Mouse (Mus musculus) midbrain, embryonic 11.5 days (tissue): Measurements from ENCODE around the gene Ubash3b. TPM values are rescaled to one million over a fixed set of nuclear protein-coding genes. Genes with fewer than 3 reads are reported as not detected.

Experiments
- ATAC-seq: fragments of 200-750 bp; cut with Nextera tagmentation; 2 replicates; pipeline ENCODE4 v1.8.0; 2017; ENCODE audit warnings: moderate TSS enrichment, moderate library complexity; ENCODE audit not compliant: low FRiP score
- DNase-seq: peaks from one replicate; pipeline ENCODE4 v3.0.0; 2015; ENCODE audit warnings: low spot score; ENCODE audit errors: missing footprints
- H3K27ac ChIP-seq: fragments of 300-500 bp; sonication (generic); 2 replicates; pipeline ENCODE4 v1.5.1; 2014; ENCODE audit warnings: low read depth, low read length
- H3K27me3 ChIP-seq: fragments of 300-500 bp; sonication (generic); 2 replicates; pipeline ENCODE4 v1.6.1; 2014; ENCODE audit warnings: mild to moderate bottlenecking, low read length, moderate library complexity, mixed read lengths; ENCODE audit not compliant: control insufficient read depth, insufficient read depth
- H3K36me3 ChIP-seq: fragments of 300-500 bp; sonication (generic); 2 replicates; pipeline ENCODE4 v1.6.1; 2014; ENCODE audit warnings: mild to moderate bottlenecking, low read length, moderate library complexity, mixed read lengths; ENCODE audit not compliant: control insufficient read depth, insufficient read depth
- H3K4me1 ChIP-seq: fragments of 300-500 bp; sonication (generic); 2 replicates; pipeline ENCODE4 v1.6.1; 2014; ENCODE audit warnings: low read length; ENCODE audit not compliant: control insufficient read depth, insufficient read depth
- H3K4me2 ChIP-seq: fragments of 300-500 bp; sonication (generic); 2 replicates; pipeline ENCODE4 v1.6.1; 2014; ENCODE audit warnings: mild to moderate bottlenecking, moderate library complexity
- H3K4me3 ChIP-seq: fragments of 300-500 bp; sonication (generic); 2 replicates; pipeline ENCODE4 v1.5.1; 2014; ENCODE audit warnings: low read depth, low read length
- H3K9ac ChIP-seq: fragments of 300-500 bp; sonication (generic); 2 replicates; pipeline ENCODE4 v1.6.1; 2014; ENCODE audit warnings: low read length
- H3K9me3 ChIP-seq: fragments of 300-500 bp; sonication (generic); 2 replicates; pipeline ENCODE4 v1.6.1; 2016; ENCODE audit warnings: low read length; ENCODE audit not compliant: control insufficient read depth
- WGBS: fragments of 180-500 bp; shearing (Covaris S2); extraction: QIAGEN DNeasy Blood & Tissue Kit; methylation state at CpG from one replicate; pipeline ENCODE4 v1.1.7; 2014; 5-methylcytosine and 5-hydroxymethylcytosine counted together
- polyA plus RNA-seq: library from polyadenylated mRNA; unstranded; fragments of >200 nt; fragmentation: Nextera tagmentation; extraction: Ambion mirVana; gene quantifications from 2 replicates; pipeline ENCODE4 v1.2.1, GENCODE M21; 2014

The Ubash3b gene
- polyA plus RNA-seq, 1 experiment from 2014 or later: 9.4 TPM

DNA sequence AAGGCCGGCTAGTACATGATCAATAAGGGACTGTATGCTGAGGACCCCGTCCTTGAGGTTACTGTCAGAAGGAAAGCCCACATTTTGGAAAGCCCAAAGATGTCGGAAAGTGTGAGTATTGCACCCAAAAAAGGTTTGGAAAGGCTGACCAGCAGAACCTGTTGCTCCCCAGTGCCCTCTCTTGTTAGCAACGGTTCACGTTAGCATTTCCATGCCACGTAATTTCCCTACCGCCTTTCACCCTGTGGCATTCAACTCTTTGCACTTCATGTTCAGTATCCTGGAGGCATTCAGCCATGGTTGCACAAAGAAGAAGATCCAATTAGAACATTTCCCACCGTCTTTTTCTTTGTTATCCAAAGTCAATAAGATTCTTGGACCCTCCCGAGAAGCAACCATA is 47.1 kb downstream of the Ubash3b start:
- no peaks in the 10 kb centered on the region for H3K27me3 ChIP-seq
- no peak for ATAC-seq
- H3K4me1 ChIP-seq: no peaks in the 10 kb centered on the region
- no peak overlapping the region for H3K4me2 ChIP-seq
- WGBS: 86% methylated on average over 9 of the region's 9 CpGs
- H3K9me3 ChIP-seq: no peaks in the 10 kb centered on the region
- H3K9ac ChIP-seq: no peak overlapping the region
- H3K27ac ChIP-seq: no peak overlapping the region
- DNase-seq: no peak
- H3K36me3 ChIP-seq: no peaks in the 10 kb centered on the region
- no peak overlapping the region for H3K4me3 ChIP-seq

DNA sequence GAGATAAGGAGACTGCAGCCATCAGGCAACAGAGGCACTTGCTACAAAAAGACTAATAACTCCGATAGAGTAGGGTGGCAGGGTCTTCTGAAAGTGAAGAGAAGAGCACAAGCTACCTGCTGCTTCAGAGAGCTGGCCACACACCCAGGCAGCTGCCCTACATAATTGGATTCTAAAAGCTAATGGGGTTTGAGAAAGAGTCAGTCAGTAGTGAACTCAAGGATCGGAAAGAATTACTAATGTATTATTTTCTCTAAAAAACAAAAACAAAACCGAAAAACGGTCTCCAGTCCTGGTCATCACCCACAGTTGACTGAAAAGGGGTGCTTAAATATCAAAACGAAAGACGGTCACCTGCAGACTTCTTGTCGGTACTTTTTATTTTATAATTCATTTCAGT is 51.7 kb downstream of the Ubash3b start:
- Histone ChIP-seq H3K4me2 (no peak overlapping the region), H3K9ac (no peak overlapping the region), H3K4me1 (peaks cover 3% of the 10 kb centered on the region; the same call in 1 of the 2 replicates), H3K36me3 (no peaks in the 10 kb centered on the region), H3K9me3 (no peaks in the 10 kb centered on the region), H3K4me3 (no peak overlapping the region), H3K27ac (no peak overlapping the region), H3K27me3 (no peaks in the 10 kb centered on the region)
- DNase-seq: no peak
- no peak for ATAC-seq
- 91% methylated on average over 7 of the region's 7 CpGs for WGBS

DNA sequence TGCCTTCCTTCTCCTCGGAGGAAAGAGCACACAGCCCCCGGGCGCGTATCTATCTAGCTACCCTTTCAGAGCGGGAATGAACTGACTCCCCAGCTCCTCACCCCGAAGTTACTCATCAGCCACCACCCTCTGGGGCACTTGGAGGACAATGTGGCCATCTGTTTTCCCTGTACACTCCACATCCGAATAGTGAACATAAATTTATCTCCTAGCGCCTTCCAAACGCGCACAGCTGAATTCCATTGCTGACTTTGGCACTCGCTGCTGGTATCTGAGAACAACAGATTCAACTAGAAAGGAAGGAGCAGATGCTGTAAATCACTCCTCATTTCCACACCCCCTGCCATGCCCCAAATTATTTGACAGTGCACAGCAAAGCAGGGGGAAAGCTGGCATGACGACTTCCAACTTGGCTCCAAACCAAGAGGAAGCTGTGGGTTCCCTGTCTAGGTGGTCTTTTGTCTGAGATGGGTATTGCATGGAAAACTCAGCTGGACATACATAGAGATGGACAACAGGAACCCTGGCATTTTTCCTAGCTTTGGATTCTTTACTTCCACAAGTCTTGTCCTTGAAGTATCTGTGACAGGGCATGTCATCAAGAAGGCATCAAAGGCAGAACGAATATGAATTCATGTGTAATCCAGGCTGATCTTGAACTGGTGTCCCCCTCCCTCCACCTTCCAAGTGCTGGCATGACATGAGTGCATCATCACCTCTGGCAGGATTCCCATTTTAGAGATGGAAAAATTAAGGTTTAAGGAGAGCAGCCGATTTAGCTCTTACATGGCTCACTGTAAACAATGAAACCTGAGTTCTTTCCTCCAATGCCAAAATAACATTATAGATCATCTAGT is 52.9 kb downstream of the Ubash3b start:
- DNase-seq: no peak

DNA sequence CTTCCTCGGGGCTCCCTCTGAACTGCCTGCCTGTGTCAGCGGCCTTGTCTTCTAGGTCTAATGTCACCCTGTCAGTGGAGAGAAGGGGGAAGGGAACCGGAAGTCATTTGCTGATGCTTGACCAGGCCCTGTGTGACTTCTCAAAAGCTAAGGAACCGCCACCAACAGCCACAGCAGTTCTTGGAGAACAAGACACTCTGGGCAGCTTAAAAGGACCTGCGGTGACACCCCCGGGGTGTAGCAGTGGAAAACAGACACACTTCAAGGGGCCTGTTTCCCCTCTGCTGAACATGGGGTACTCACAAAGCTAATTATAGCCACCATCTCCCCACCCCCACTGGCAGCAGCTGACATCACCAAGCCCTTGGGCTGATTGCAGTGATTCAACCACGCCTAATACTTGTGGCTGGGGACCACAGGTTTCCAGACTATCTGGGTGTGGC is 56.3 kb downstream of the Ubash3b start:
- 61% methylated on average over 7 of the region's 7 CpGs for WGBS
- no peak overlapping the region for H3K27ac ChIP-seq

More for the DNA sequence above, 52.9 kb downstream of the Ubash3b start:
- Histone ChIP-seq H3K4me3 (no peak overlapping the region), H3K4me1 (peaks cover 3% of the 10 kb centered on the region; the same call in 1 of the 2 replicates), H3K27me3 (no peaks in the 10 kb centered on the region), H3K4me2 (no peak overlapping the region), H3K9ac (no peak overlapping the region), H3K9me3 (no peaks in the 10 kb centered on the region), H3K27ac (no peak overlapping the region), H3K36me3 (no peaks in the 10 kb centered on the region)
- WGBS: 86% methylated on average over 14 of the region's 14 CpGs
- no peak for ATAC-seq

DNA sequence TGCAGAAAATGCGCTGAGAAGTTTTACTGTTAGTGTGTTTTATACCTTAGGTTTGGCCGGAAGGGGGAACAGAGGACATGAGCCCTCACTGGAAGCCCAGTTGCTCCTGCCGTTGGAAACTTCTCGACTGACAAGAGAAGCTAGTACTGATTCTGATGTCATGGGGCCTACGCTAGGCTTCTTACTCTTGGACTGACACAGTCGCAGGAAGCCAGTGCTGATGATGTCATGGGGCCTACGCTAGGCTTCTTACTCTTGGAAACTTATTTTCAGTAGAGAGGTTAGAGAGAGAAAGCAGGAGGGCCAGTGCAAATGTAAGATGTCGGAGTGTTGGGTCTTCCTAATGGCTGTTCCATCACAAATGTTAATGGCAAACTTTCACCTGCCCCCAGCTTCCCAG is 57.8 kb downstream of the Ubash3b start:
- 94% methylated on average over 8 of the region's 8 CpGs for WGBS
- H3K36me3 ChIP-seq: no peaks in the 10 kb centered on the region
- no peak for ATAC-seq
- no peak overlapping the region for H3K27ac ChIP-seq
- DNase-seq: no peak
- no peak overlapping the region for H3K4me2 ChIP-seq
- H3K9me3 ChIP-seq: no peaks in the 10 kb centered on the region
- no peaks in the 10 kb centered on the region for H3K27me3 ChIP-seq
- no peak overlapping the region for H3K9ac ChIP-seq
- H3K4me1 ChIP-seq: peaks cover 5% of the 10 kb centered on the region
- H3K4me3 ChIP-seq: no peak overlapping the region

More for the DNA sequence above, 56.3 kb downstream of the Ubash3b start:
- no peak overlapping the region for H3K4me2 ChIP-seq
- DNase-seq: no peak
- no peak overlapping the region for H3K9ac ChIP-seq
- no peak for ATAC-seq
- no peak overlapping the region for H3K4me3 ChIP-seq
- H3K9me3 ChIP-seq: no peaks in the 10 kb centered on the region
- no peaks in the 10 kb centered on the region for H3K27me3 ChIP-seq
- H3K36me3 ChIP-seq: no peaks in the 10 kb centered on the region
- H3K4me1 ChIP-seq: peaks cover 3% of the 10 kb centered on the region; the same call in 1 of the 2 replicates

DNA sequence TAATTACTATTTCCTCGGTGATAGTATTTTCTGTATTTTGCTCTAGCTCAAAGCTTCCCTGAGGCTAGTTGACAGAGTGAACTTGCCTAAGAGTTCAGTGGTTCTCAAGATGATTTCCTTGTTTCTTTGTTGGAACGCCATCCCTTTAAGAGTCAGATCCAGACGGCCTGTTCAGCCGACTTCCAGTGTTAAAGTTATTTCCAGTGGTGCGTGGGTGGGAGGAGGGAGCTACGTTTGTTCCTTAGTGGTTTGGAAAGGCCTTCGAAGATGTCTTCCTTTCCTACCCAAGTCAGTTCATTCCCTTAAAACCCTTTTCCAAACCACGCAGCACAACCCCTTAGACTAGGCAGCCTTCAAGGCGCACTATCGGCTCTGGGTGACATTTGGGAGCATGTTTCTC is 58.9 kb downstream of the Ubash3b start:
- no peaks in the 10 kb centered on the region for H3K9me3 ChIP-seq
- ATAC-seq (no peak), DNase-seq (no peak)
- H3K4me1 ChIP-seq: peaks cover 5% of the 10 kb centered on the region
- no peaks in the 10 kb centered on the region for H3K36me3 ChIP-seq
- H3K27me3 ChIP-seq: no peaks in the 10 kb centered on the region
- H3K4me2 ChIP-seq: no peak overlapping the region
- no peak overlapping the region for H3K9ac ChIP-seq
- 88% methylated on average over 10 of the region's 10 CpGs for WGBS
- no peak overlapping the region for H3K27ac ChIP-seq
- H3K4me3 ChIP-seq: no peak overlapping the region

DNA sequence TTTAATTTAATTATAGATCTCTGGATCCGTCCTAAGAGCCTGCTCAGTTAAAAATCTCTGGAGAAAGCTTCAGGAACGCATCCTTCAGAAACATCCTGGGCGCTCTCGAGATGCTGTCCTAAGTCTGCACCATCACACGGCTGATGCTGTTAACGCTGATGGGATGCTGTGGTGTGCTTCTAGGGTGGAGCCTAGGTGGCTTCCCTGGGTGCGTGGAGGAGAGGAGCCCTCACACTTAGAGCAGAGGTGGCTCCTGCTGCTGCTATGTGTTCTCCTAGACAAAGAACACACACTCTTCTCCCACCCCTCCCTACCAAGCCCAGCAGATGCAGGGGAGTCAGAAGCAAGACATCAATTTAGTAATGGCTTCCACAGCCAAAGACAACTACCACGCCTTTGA is 61.6 kb downstream of the Ubash3b start:
- Histone ChIP-seq H3K9me3 (no peaks in the 10 kb centered on the region), H3K27me3 (no peaks in the 10 kb centered on the region), H3K4me2 (no peak overlapping the region), H3K4me1 (peaks cover 2% of the 10 kb centered on the region; the same call in 1 of the 2 replicates), H3K36me3 (no peaks in the 10 kb centered on the region), H3K4me3 (no peak overlapping the region), H3K27ac (no peak overlapping the region), H3K9ac (no peak overlapping the region)
- DNase-seq (no peak), ATAC-seq (no peak)
- 81% methylated on average over 8 of the region's 8 CpGs for WGBS

DNA sequence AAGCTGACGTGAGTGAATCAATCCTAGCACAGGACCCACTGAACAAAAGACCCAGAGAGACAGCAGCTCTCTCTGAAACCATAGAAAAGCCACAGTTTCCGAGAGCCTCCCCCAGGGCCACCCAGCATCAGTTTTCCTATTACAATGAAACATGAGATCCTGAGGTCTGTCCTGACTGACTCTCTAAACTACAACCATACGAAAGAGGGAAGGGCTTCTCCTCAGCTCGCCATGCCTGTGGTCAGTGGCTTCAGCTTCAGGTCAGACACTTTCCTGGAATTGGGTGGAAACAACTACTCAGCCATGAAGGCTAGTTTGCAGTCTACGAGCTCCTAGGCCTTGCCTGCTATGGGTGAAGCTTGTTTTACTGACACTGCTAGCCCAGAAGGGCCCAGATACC is 62.4 kb downstream of the Ubash3b start:
- 62% methylated on average over 5 of the region's 5 CpGs for WGBS
- ATAC-seq: no peak

DNA sequence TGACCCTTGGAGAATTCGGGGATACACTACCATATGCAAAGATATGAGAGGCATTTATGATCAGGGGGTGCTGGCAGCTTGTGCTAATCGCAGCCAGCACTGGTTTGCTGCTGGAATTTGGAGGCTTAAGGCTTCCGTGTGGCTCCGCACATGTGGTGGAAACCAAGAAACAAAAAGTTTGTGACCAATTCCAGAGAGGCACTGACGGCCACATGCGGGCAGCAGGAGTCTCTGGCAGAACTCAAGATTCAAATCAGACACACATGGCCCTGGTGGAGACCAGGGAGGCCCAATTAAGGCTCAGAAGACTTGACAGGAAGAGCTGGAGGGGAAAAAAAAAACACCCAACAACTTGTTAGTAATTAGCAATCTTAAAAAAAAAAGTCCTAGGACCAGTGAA is 63.4 kb downstream of the Ubash3b start:
- no peak for ATAC-seq
- WGBS: 86% methylated on average over 6 of the region's 6 CpGs
- no peak overlapping the region for H3K4me3 ChIP-seq
- DNase-seq: no peak
- H3K27ac ChIP-seq: no peak overlapping the region
- H3K36me3 ChIP-seq: no peaks in the 10 kb centered on the region
- no peak overlapping the region for H3K9ac ChIP-seq
- H3K9me3 ChIP-seq: no peaks in the 10 kb centered on the region
- H3K4me2 ChIP-seq: no peak overlapping the region
- peaks cover 2% of the 10 kb centered on the region; the same call in 1 of the 2 replicates for H3K4me1 ChIP-seq
- H3K27me3 ChIP-seq: no peaks in the 10 kb centered on the region

More for the DNA sequence above, 62.4 kb downstream of the Ubash3b start:
- no peak for DNase-seq
- no peaks in the 10 kb centered on the region for H3K36me3 ChIP-seq
- no peak overlapping the region for H3K4me3 ChIP-seq
- no peak overlapping the region for H3K4me2 ChIP-seq
- H3K9me3 ChIP-seq: no peaks in the 10 kb centered on the region
- peaks cover 2% of the 10 kb centered on the region; the same call in 1 of the 2 replicates for H3K4me1 ChIP-seq
- H3K9ac ChIP-seq: no peak overlapping the region
- H3K27me3 ChIP-seq: no peaks in the 10 kb centered on the region
- no peak overlapping the region for H3K27ac ChIP-seq
